Mouse (Mus musculus): ENCODE data around the gene Cd55b. TPM values are rescaled to one million over a fixed set of nuclear protein-coding genes. Genes with fewer than 3 reads are reported as not detected.
A peak's percentile ranks its signal among the peaks of the same experiment; 100 is the strongest.
"Not testable (repeated sequence)": the region's sequence is repeated elsewhere in the genome, so short reads cannot be mapped to it uniquely, and the experiment has no call there.

The Cd55b gene
- not detected in 2 replicates for total RNA-seq (2021)
- long read RNA-seq: 0 reads

GRCm38 (mm10) chr1:130422664-130423111, at the start of gene Cd55b:
Gene Cd55b (minus strand): TSS chr1:130423009.
- DNase-seq: peak; percentile 7

- no peak for DNase-seq
These were observed 47.3 kb upstream of the Cd55b start for GRCm38 (mm10) chr1:130470074-130470473.

- DNase-seq: no peak
These were observed 44.6 kb upstream of the Cd55b start for GRCm38 (mm10) chr1:130467453-130467852.

GRCm38 (mm10) chr1:130464173-130464572, 41.4 kb upstream of the Cd55b start:
- DNase-seq: no peak

GRCm38 (mm10) chr1:130462867-130463266, 40.1 kb upstream of the Cd55b start:
- DNase-seq: no peak

GRCm38 (mm10) chr1:130462084-130462861, 39.5 kb upstream of the Cd55b start, which contains the start of gene Cd55:
Gene Cd55 (minus strand): TSS chr1:130462744.
- peak; percentile 89 for DNase-seq

GRCm38 (mm10) chr1:130455111-130455510, 32.3 kb upstream of the Cd55b start:
- DNase-seq: no peak

- DNase-seq: not testable (repeated sequence)
These were observed 20.1 kb upstream of the Cd55b start for GRCm38 (mm10) chr1:130442930-130443329.

GRCm38 (mm10) chr1:130430920-130431319, 8.1 kb upstream of the Cd55b start:
- no peak for DNase-seq

- not testable (repeated sequence) for DNase-seq
These were observed 5.9 kb upstream of the Cd55b start for GRCm38 (mm10) chr1:130428667-130429066.

GRCm38 (mm10) chr1:130427175-130427853, 4.5 kb upstream of the Cd55b start:
- not testable (repeated sequence) for DNase-seq

- not testable (repeated sequence) for DNase-seq
These were observed 776 bp downstream of the Cd55b start for GRCm38 (mm10) chr1:130422033-130422432.

- DNase-seq: not testable (repeated sequence)
These were observed 25.7 kb downstream of the Cd55b start for GRCm38 (mm10) chr1:130397109-130397508.

GRCm38 (mm10) chr1:130387282-130387681, 35.5 kb downstream of the Cd55b start:
- not testable (repeated sequence) for DNase-seq

GRCm38 (mm10) chr1:130377726-130378429, 44.9 kb downstream of the Cd55b start:
- DNase-seq: no peak

- DNase-seq: no peak
These were observed 48.5 kb downstream of the Cd55b start for GRCm38 (mm10) chr1:130374173-130374785.

GRCm38 (mm10) chr1:130373398-130374083, 49.3 kb downstream of the Cd55b start:
- DNase-seq: no peak

GRCm38 (mm10) chr1:130371895-130372528, 50.8 kb downstream of the Cd55b start:
- DNase-seq: peak; percentile 21

GRCm38 (mm10) chr1:130371291-130371690, 51.5 kb downstream of the Cd55b start:
- DNase-seq: peak; percentile 25

GRCm38 (mm10) chr1:130350077-130350635, 72.7 kb downstream of the Cd55b start:
- DNase-seq: no peak

- DNase-seq: no peak
These were observed 80.4 kb downstream of the Cd55b start for GRCm38 (mm10) chr1:130342429-130342828.
